Mouse (Mus musculus) thymus, postnatal 14 days (tissue): Measurements from ENCODE around the gene Rictor.

Source experiments
- DNase-seq: peaks from one replicate; pipeline ENCODE4 v3.0.0; 2021

The Rictor gene

DNA sequence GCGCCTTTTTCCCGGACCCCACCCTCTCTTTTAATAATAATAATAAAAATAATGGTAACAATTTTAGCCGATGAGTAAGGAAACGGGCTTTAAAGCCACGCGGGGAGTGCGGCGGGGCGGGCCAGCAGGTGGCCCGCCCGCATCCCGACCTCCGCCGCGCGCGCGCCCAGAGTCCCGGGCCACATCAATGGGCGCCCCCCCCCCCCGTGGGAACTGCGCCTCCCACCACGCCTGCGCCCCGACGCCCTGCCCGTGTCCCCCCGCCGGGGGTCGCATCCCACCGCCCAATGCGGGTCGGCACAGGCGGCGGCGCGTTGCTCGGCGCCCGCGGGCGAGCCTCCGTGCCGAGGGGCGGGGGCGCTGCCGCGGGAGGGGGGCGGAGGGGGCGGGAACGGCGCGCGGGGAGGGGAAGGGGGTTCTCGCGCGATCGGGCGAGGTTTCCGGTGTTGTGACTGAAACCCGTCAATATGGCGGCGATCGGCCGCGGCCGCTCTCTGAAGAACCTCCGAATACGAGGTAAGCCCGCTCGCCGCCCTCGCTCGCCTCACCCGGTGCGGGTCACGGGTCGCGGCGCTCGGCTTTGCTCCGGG is at the start of gene Rictor:
Rictor (plus strand) TSS at position 444 of the 590 bp plus-strand sequence.
- peak; percentile 91 for DNase-seq

DNA sequence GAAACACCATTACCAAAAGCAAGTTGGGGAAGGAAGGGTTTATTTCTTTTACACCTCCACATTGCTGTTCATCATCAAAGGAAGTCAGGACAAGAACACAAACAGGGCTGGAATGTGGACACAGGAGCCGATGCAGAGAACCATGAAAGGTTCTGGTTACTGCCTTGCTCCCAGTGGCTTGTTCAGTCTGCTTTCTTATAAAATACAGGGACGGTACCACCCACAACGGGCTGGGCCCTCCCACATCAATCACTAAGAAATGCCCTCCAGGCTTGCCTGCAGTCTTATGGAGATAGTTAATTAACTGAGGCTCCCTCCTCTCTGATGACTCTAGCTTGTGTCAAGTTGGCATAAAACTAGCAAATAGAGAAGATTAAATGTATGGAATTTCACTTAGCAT is 46.2 kb upstream of the Rictor start:
- DNase-seq = no peak

DNA sequence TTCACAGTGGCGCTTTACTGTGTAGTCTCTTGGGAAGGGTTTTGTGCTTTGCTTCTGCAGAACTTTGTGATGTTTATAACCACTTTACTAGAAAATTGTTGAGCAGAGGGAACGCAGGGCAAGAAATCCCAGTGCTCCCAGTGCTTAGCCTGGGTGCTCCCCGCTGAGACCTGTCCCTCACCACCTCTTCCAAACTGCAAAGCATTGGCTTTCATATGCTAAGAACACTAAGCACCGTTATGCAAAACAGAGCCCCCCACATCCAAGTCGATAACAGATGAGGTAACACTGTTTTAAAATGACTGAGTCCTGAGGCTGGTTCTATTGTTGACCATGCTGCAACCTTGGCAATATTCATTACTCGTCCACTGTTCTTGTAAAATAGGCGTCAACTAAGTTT is 44.2 kb upstream of the Rictor start:
- DNase-seq = no peak

DNA sequence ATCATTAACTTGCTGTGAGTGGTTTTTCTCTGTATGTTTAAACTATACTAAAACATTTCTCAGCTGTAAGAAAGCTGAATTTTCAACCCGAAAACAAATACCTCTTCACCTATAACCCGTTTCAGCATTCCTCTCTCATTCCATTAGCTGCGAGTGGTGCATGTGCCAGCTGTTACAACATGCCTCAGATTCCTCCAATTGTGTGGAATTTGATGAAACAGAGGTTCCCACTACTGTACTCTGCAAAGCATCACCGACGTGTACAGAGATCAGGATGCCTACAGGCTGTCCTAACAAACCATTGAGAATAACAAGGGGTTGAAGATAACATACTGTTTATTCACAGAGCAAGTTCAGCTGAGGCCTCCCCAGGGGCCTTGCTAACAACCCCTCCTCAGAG is 42.1 kb upstream of the Rictor start:
- DNase-seq = no peak

DNA sequence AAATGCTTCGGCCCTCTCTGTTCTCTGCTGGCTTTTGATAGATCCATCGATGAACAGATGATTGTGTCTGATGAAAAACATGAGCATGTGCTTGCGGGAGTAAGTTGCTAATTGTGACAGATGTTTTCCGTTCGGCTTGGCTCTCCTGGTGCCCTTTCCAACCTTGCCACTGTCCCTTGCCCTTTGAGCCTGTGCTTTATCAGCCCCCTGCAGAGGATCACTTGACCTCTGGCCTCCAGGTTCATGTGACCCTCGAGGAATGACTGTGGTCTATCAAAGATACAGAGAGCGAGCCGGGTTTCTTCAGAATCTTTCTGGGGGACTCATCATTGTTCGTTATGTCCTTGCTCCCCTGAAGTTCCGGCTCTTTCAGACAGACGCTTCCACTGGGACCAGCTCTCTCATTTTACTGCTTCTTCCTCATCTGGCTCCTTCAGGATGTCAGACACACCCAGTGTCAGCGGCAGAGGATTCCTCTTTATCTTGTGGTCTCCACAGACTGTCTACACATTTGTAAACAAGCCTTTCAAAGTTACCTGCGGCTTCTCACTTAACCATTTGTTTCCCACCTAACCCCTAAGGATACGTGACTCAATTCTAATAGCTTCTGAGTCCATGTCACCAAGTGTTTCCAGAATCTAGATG is 39.3 kb upstream of the Rictor start:
- no peak for DNase-seq

DNA sequence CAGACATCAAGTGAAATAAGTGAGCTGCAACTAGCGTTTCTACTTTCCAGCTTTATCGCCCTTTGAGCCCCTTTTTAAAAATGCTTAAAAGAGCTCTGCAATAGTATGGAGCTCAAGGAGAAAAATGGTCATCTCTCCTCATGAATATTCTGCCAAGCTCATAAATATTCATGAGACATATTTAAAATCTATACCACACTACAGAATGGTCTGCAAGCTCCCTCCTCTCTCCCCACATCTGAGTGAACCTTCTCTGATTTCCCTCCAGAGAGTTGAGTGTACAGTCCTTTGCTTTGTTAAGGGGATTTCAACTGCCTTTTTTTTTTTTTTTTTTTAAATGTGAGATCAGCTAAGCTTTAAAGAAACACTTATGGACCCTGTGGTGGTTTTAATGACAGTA is 29.7 kb upstream of the Rictor start:
- no peak for DNase-seq

DNA sequence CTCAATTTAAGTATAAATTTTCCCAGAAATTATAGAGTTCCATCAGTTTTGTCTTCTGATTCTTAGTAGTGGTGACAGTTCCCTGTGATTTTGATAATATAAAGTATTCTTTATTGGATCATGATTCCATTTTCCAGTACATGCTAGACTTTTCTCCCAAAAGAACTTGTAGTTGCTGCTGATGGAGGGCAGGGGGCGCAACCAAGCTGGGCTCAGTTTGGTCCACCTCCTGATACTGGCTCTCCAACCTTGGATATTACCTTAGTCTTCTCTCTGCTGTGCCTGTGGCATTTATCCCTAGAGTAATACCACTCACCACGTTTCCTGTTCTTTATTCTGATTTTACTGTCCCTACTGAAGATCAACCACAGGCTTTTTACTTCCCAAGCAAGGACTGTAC is 6.0 kb upstream of the Rictor start:
- DNase-seq = peak; percentile 27

DNA sequence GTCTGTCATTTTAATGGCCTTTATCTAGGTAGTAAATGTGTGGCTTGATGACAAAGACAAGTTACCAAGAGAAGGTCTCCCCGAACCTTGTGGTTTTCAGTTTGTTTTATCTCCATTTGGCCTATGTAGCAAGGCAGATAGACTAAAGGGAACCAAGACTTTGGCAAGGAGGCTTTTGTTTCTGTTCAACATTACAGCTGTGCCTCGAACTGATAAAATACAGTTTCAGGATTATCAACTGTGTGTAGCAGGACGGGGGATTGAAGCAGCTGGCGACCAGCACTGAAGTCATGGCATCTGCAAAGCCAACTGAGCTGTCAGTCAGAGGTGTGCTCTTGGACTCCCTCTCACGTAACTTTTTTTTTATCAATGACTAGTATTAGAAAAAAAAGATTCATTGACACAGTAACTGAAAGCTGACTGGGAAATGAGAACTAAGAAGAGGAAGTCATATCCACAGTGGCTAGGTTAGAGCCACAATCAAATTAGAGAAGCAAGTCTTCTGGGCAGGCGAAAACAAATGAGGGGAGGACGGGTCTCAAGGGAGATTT is 2.8 kb upstream of the Rictor start:
- no peak for DNase-seq

DNA sequence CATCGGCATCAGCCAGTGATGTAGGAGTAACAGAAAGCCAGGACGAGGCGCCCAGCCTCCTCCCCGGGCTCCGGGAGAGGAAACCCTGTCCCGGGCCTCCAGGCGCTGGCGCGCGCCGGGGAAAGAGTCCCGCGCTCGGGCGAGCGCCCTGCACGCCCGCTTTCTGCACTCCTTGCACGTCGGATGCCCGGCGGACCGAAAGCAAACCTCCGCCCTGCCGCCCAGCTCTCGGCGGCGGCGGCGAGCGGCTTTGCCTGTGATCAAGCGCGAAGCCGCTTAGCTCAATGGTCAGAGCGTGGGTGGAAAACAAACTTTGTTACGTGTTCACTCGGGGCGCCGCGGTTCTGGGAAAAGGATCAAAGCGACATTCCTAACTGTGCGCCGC is 636 bp upstream of the Rictor start:
- DNase-seq = peak; percentile 72

DNA sequence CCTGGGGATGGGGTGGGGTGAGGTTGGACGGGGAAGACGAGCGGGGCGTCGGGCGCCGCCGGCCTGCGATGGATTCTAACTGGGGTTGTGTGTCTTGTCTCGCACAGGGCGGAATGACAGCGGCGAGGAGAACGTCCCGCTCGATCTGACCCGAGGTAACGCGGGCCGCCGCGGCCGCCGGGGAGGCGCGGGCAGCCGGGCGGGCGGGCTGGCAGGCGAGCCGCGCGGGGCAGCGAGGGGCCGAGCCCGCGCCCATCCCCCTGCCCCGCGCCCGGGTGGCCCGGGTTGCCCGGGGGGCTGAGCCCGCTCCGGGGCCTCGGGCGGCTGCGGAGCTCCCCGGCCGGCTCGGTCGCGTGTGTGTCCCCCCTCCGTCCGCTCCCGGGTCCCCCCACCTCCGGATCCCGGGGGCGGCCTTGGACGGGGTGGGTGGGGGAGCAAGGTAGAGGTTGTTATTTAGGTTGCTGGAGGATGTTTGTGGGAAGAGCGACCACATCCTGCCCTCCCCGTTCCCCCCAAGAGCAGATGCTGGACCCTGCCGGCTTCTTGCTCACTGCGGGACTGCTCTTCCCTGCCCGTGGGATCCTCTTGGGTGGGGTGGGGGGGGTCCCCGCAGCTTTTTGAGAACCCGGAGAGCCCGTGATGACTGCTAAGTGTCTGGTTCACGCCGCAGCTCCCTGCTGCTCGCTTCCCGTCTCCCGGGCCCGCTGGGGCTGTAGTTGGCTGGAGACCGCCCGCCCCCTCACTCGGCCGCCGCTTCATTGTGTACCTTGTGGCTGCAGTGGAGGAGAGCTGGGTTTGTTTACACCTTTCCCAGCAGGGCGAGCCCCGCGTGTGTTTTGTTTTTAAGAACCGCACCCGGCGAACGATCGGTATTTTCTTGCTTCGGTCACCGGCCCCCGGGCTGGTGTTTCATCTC is 605 bp downstream of the Rictor start:
- peak; percentile 80 for DNase-seq

DNA sequence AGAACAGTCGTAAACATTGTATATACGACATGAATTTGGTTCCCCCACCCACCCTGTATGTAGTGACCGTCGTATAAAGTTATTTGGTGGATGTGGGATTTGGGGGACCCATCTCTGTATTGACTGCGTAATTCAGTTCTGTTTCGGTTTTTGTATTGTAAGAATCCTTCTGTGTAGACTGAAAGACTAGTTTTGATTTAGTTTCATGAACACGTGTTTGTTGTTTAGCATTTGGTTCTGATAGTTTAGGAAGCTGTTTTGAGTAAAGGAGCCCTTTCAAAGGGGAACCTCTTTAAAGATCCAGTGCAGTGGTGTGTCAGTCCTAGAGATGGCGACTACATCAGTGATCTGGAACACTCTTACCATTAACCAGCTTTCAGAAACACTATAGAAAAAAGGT is 1.4 kb downstream of the Rictor start:
- no peak for DNase-seq

DNA sequence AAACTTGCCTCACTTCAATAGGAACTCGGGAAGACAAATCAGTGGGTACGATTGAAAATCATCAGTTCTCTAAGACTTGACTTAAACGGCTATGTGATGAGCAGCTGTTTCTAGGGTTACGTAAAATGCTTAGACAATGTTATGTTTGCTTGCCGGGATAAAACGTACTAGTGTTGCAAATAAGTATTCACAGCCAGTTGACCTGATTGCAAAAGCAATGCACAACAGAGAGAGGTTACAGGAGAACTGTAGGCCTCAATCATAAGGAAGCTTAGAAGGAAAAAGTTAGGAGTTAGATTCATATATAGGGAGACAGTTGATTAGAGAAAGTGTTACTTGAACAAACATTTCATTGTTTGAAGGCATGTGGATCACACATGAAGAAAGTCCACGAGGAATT is 2.2 kb downstream of the Rictor start:
- no peak for DNase-seq

DNA sequence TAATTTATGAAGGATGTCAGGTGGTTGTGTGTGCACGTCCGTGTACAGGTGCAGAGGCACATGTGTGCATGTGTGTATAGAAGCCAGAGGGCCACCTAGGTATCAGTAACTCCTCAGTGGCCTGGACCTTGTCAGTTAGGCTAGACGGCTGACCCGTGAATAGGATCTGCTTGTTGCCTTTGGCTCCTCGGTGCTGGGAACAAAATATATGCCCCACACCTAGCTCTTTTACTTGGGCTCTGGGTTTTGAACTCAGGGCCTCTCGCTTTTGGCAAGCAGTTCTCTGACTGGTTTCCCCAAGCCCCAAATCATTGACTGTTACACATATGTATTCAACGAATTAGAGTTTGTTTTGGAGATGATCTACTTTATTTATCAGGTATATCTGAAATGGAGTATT is 3.0 kb downstream of the Rictor start:
- DNase-seq = no peak

DNA sequence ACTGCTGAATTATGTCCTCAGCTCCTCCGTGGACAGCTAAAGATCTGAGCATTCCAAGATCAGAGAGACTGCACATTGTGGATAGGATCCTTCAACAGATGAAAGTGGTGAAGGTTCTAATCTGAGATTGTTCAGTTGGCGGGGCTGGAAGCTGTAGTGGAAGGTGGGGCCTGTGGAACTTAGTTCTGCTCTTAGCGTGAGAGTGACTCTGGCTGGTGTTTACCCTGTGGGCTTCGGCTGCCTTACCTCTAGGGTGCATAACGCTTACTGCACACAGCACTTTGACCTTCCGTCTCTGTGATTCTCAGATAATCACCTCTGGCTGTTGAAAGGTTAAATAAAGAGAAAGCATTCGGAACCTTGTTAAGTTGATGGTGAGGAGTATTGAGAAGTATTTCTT is 6.6 kb downstream of the Rictor start:
- DNase-seq = no peak

DNA sequence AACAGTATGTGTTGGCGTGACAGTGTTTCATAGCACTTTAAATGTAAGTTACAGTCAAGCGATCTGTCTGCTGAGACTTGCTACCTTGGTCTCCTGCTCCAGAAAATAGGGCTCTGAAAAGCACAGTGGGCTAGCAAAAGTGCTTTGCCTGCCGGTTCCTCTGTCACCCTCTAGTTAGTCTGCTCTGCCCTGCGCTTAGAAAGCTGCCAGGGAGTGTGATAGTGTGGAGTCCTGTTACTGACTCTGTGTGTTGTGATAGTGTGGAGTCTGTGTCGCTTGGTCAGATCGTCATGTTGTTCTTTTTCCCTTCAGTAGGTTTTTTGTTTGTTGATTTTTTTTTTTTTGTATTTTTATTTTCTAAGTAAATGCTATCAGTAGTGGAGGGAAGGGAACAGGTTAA is 7.1 kb downstream of the Rictor start:
- DNase-seq = no peak

DNA sequence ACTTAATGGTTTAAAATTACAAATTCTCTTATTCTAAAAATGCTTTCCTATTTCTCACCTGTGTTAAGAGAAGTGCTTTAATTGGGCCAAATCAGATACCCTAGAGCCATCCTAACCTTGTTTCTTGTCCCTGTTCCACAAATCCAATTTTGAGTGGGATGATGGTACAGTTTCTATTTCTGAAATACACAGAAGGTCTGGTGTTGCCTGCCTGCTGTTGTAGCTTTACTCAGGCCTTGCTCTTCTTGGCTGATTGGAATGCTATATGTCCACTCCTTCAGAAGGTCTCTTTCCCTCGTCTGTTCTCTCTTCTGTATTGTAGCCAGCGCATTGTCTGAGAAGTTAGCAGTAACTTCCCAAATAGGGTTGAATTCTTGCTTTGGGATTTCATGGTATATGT is 13.2 kb downstream of the Rictor start:
- no peak for DNase-seq

DNA sequence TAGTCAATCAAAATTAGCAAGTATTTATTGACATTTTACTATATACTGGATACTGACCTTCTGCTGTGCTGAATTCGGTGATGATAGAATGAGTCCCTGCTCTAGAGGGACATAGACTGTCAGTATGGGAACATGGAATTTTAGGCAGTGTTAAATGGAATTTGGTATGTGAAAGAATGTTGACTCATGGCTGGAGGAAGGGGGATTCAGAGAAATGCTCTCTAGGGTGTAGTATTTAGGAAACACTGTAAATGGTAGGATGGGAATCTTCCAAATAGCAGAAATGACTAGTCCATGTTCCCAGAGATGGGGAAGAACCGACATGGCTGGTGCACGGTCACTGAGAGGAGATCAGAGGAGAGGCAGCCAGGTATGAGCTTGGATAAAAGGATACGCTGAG is 13.6 kb downstream of the Rictor start:
- no peak for DNase-seq

DNA sequence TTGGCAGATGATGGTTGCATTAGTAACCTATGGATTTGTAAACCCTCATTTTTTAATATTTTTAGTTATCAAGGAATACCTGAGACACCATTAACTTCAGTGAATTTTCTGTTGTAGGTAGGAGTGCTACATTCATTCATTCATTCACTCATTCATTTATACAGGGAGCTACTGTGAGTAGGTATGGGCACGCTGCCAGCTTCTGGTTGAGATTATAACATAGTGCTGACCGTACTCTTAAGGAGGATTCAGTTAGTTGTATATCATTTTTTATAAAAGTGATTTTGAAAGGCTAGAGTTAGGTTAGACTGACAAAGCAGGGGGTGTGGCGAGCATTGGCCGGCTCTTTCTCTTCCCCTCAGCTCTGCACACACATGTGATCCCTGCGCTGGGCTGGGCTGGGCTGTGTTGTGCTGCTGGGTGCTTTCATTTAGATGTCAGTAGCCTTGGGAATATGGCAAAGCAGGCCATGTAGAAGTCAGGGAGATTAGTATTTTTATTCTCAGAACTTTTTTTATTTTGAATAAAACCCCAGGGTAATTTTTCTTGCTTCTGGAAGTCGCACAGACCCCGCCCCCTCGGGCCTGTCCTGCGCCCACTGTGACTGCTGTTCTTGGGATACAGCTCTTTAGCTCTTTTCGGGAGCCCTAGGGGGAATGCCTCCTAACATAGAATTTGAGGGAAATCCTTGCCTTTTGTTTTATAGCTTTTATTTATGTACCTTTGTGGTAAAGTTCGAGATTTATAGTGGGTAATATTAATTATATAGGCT is 14.4 kb downstream of the Rictor start:
- DNase-seq = no peak

DNA sequence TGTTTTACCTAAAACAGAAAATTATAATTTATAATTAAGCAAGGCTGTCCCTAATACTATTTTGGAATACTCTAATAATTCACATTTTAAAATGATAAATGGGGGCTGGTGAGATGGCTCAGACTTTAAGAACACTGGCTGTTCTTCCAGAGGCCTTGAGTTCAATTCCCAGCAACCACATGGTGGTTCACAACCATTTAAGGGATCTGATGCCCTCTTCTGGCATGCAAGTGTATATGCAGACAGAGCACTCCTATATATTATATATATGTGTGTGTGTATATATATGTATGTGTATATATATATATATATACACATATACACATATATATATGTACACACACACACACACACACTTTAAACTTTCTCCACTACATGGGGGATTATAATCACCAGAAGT is 15.2 kb downstream of the Rictor start:
- DNase-seq = no peak

DNA sequence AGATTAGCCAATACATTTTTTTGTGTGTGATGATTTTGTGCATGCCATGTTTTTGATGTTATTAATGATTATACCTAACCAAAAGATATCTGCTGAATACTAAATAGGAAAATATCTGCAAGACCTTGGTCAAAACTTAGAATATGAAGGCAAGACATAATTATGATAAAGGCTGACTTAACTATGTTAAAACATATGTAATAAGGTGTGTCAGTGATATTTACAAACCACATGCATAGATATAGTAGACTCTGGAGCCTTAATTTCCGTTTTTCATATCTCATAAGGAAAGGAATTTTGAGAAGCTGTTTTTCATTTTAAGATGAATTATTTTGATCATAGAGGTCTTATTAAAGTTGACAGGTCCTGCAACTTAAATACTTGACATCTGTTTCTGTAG is 16.3 kb downstream of the Rictor start:
- DNase-seq = no peak

DNA sequence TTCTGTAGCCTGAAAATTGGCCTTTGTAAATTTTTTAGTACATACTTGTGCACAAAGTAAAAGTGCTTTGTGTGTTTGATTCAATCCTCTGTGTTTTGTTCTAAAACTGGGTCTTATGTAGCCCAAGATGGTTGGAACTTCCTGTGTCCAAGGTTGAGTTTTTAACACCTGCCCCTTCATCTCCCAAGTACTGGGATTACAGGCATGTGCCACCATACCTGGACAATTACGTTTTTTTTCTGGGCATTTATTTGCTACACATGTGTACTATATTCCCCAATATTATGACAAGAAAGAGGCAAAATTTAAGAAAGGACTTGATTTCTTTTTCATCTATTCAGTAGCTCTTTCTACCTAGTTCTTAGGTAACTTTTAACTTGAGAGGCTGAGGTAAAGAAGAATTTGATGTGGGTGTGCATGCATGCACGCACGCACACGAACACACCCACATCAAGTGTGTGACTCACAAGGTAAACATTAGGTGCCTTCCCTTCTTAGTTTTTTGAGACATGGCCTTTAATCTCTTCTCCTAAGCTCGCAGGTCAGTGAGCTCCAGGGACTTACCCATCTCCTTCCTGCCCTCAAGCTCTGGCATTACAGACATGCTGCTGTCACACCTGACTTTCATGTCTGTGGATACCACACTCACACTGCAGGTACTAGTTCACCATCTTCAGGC is 18.1 kb downstream of the Rictor start:
- DNase-seq = no peak

DNA sequence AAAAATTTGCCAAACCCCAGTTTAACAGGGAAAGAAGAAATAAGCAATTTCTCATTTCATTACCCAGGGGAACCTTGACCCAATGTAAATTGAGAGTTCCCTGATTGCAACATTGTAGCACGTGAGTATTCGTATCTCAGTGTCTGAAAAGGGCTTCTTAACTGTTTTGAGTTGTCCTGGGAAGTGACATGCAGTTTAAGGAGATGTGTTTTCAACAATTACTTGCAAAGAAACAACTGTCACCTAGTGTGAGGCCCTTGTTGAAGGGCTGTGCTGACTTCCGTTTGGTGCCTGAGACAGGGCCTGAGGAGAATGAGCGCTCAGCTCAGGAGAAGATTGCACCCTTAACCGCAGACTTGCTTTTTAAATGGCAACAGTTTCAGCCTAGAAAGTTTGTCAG is 24.9 kb downstream of the Rictor start:
- peak; percentile 24 for DNase-seq

DNA sequence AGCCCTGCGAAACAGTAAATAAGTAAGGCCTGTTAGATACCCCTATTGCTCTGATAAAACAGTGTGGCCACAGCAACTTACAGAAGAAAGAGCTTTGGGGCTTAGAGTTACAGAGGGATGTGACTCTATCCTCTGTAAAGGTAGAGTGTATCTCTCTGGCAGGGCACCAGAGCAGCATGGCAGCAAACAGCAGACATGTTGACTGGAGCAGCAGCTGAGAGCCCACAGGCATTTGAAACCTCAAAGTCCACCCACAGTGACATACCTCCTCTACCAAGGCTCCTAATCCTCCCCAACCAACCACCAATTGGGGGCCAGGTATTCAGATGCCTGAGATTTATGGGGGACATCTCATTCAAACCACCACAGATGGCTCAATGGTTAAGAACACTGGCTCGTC is 31.0 kb downstream of the Rictor start:
- DNase-seq = no peak
